Mouse (Mus musculus) ES-Bruce4 (cell line): ENCODE data around the gene Pld5. TPM values are rescaled to one million over a fixed set of nuclear protein-coding genes. Genes with fewer than 3 reads are reported as not detected.

Experiments used
- H3K27ac ChIP-seq: 2 replicates; pipeline ENCODE4 v1.5.1; 2012; ENCODE audit warnings: low read length, inconsistent platforms; ENCODE audit not compliant: insufficient read depth
- H3K27me3 ChIP-seq: 2 replicates; pipeline ENCODE4 v1.6.1; 2012; ENCODE audit warnings: mild to moderate bottlenecking, low read length, inconsistent platforms; ENCODE audit not compliant: control insufficient read depth, poor library complexity, insufficient read depth, severe bottlenecking
- H3K36me3 ChIP-seq: 2 replicates; pipeline ENCODE4 v1.6.1; 2012; ENCODE audit warnings: inconsistent platforms, mild to moderate bottlenecking, low read length, moderate library complexity; ENCODE audit not compliant: control insufficient read depth, poor library complexity, insufficient read depth, severe bottlenecking
- H3K4me1 ChIP-seq: one replicate; pipeline ENCODE4 v1.8.1; 2011; ENCODE audit warnings: low read length; ENCODE audit not compliant: control insufficient read depth, insufficient read depth
- H3K4me3 ChIP-seq: 2 replicates; pipeline ENCODE4 v1.5.1; 2011; ENCODE audit warnings: low read depth, mild to moderate bottlenecking, low read length
- H3K9ac ChIP-seq: 2 replicates; pipeline ENCODE4 v1.6.1; 2012; ENCODE audit warnings: low read depth, mild to moderate bottlenecking, inconsistent platforms; ENCODE audit not compliant: poor library complexity, severe bottlenecking
- H3K9me3 ChIP-seq: replicated peaks from 2 replicates; pipeline ENCODE4 v1.6.1; 2012; ENCODE audit warnings: mild to moderate bottlenecking, low read length, inconsistent platforms; ENCODE audit not compliant: control insufficient read depth, poor library complexity, insufficient read depth, severe bottlenecking
- CTCF ChIP-seq: IDR thresholded peaks from one replicate; pipeline ENCODE4 v1.8.1; 2011; ENCODE audit warnings: low read depth, low read length
- EP300 ChIP-seq: IDR thresholded peaks from 2 replicates; pipeline ENCODE4 v1.6.1; 2011; ENCODE audit warnings: low read depth, low read length; ENCODE audit not compliant: insufficient read depth
- POLR2A ChIP-seq: IDR thresholded peaks from one replicate; pipeline ENCODE4 v1.8.1; 2011; ENCODE audit warnings: low read length; ENCODE audit not compliant: insufficient read depth
- polyA plus RNA-seq: library from polyadenylated mRNA; stranded (reverse); fragments of >200 nt; gene quantifications from 2 replicates; pipeline ENCODE4 v1.2.4, GENCODE M21; 2011; ENCODE audit warnings: low read depth; ENCODE audit not compliant: missing spikeins, insufficient read depth, insufficient read length

Pld5 gene
- polyA plus RNA-seq, 1 experiment, result 0.36 TPM

GRCm38 (mm10) chr1:176092119-176092518 lies 183.0 kb downstream of the Pld5 start:
- H3K27me3 ChIP-seq, result no peaks in the 10 kb centered on the region
- no peak overlapping the region for H3K4me3 ChIP-seq
- H3K27ac ChIP-seq, result no peak overlapping the region
- no peaks in the 10 kb centered on the region for H3K36me3 ChIP-seq
- no peaks in the 10 kb centered on the region for H3K4me1 ChIP-seq
- TF ChIP-seq POLR2A, result no peak
- TF ChIP-seq CTCF, result no peak
- TF ChIP-seq EP300, result no peak
- no peaks in the 10 kb centered on the region for H3K9me3 ChIP-seq
- no peak overlapping the region for H3K9ac ChIP-seq

GRCm38 (mm10) chr1:176089382-176089781 lies 185.7 kb downstream of the Pld5 start:
- H3K27me3 ChIP-seq, result no peaks in the 10 kb centered on the region
- no peaks in the 10 kb centered on the region for H3K36me3 ChIP-seq
- H3K9ac ChIP-seq, result no peak overlapping the region
- TF ChIP-seq POLR2A, result no peak
- TF ChIP-seq CTCF, result no peak
- TF ChIP-seq EP300, result no peak
- no peak overlapping the region for H3K4me3 ChIP-seq
- no peak overlapping the region for H3K27ac ChIP-seq
- no peaks in the 10 kb centered on the region for H3K9me3 ChIP-seq
- no peaks in the 10 kb centered on the region for H3K4me1 ChIP-seq

- no peaks in the 10 kb centered on the region for H3K36me3 ChIP-seq
- no peak overlapping the region for H3K27ac ChIP-seq
- TF ChIP-seq POLR2A, result no peak
- no peak for TF ChIP-seq EP300
- TF ChIP-seq CTCF, result no peak
- no peaks in the 10 kb centered on the region for H3K4me1 ChIP-seq
- no peaks in the 10 kb centered on the region for H3K9me3 ChIP-seq
- no peak overlapping the region for H3K4me3 ChIP-seq
- no peak overlapping the region for H3K9ac ChIP-seq
- no peaks in the 10 kb centered on the region for H3K27me3 ChIP-seq
Observed at GRCm38 (mm10) chr1:176085952-176086648, 189.0 kb downstream of the Pld5 start.

- no peak for TF ChIP-seq EP300
- TF ChIP-seq CTCF, result no peak
- TF ChIP-seq POLR2A, result no peak
- H3K27me3 ChIP-seq, result no peaks in the 10 kb centered on the region
- H3K36me3 ChIP-seq, result no peaks in the 10 kb centered on the region
- no peaks in the 10 kb centered on the region for H3K4me1 ChIP-seq
- no peak overlapping the region for H3K9ac ChIP-seq
- H3K4me3 ChIP-seq, result no peak overlapping the region
- no peak overlapping the region for H3K27ac ChIP-seq
- no peaks in the 10 kb centered on the region for H3K9me3 ChIP-seq
Observed at GRCm38 (mm10) chr1:176082306-176082705, 192.8 kb downstream of the Pld5 start.

GRCm38 (mm10) chr1:176080969-176081368 lies 194.1 kb downstream of the Pld5 start:
- Histone ChIP-seq H3K36me3 (no peaks in the 10 kb centered on the region), H3K9ac (no peak overlapping the region), H3K4me1 (no peaks in the 10 kb centered on the region), H3K4me3 (no peak overlapping the region), H3K9me3 (no peaks in the 10 kb centered on the region), H3K27me3 (no peaks in the 10 kb centered on the region), H3K27ac (no peak overlapping the region)
- TF ChIP-seq CTCF (no peak), EP300 (no peak), POLR2A (no peak)

GRCm38 (mm10) chr1:176078410-176078809 lies 196.7 kb downstream of the Pld5 start:
- TF ChIP-seq POLR2A, result no peak
- TF ChIP-seq EP300, result no peak
- no peak for TF ChIP-seq CTCF
- H3K4me3 ChIP-seq, result no peak overlapping the region
- no peak overlapping the region for H3K27ac ChIP-seq
- H3K9me3 ChIP-seq, result no peaks in the 10 kb centered on the region
- no peaks in the 10 kb centered on the region for H3K36me3 ChIP-seq
- no peak overlapping the region for H3K9ac ChIP-seq
- H3K4me1 ChIP-seq, result no peaks in the 10 kb centered on the region
- no peaks in the 10 kb centered on the region for H3K27me3 ChIP-seq
